Mouse (Mus musculus) small intestine, adult 2 months (tissue): Measurements from ENCODE around the gene Wdr90.

ENCODE experiments used
- CTCF ChIP-seq: fragments of 200-500 bp; IDR thresholded peaks from 2 replicates; pipeline ENCODE4 v1.5.1; 2012; ENCODE audit warnings: low read depth, mild to moderate bottlenecking, control low read depth, inconsistent platforms, low read length, moderate library complexity, mixed read lengths; ENCODE audit not compliant: insufficient replicate concordance, insufficient read length; ENCODE audit errors: extremely low read depth
- POLR2A ChIP-seq: fragments of 200-500 bp; IDR thresholded peaks from 2 replicates; pipeline ENCODE4 v1.6.1; 2012; ENCODE audit warnings: low read depth, mild to moderate bottlenecking, control low read depth, inconsistent platforms, low read length, moderate library complexity

DNA sequence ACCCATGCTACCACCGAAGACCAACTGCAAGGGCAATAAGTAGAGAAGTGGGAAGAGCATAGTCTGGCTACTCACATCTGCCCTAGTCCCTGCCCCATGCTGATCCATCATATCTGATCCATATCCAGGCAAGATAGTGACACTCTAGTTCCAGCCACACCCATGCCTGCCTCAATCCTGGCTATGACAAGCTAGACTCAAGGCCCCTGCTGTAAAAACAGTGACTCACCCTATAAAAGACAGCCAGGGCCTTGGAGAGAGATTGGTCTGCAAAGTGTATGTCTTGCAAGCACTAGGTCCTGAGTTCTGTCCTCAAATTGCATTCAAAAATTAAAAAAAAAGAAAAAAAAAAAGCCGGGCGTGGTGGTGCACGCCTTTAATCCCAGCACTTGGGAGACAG, 54.8 kb downstream of the Wdr90 start:
- TF ChIP-seq CTCF (no peak), POLR2A (no peak)
